Mouse (Mus musculus): ENCODE data around the gene Itpr1.

Gene Itpr1

DNA sequence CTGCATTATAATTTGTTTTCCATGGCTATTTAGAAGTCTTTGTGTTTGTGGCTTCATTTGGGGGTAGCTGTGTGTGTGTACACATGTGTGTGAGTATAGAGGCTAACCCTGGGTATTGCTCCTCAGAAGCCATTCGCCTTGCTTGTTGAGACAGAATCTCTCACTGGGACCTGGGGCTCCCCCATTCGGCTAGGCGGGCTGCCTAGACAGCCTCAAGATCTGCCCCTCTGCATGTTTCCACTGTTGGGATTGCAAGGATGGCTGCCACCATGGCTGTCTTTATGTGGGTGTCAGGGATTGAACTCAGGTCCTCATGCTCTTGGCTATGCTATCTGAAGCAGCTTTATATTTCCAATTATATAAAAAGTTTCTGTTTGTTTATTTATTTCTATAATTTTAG is 44.3 kb downstream of the Itpr1 start:
- in situ Hi-C loops (cut with MboI; ENCODE audit: low pct_unique_long_range_greater_than_20kb in 1 of 2, low sequenced_read_pairs in 2 of 2, unreplicated experiment in 1 of 2): no loop called here

DNA sequence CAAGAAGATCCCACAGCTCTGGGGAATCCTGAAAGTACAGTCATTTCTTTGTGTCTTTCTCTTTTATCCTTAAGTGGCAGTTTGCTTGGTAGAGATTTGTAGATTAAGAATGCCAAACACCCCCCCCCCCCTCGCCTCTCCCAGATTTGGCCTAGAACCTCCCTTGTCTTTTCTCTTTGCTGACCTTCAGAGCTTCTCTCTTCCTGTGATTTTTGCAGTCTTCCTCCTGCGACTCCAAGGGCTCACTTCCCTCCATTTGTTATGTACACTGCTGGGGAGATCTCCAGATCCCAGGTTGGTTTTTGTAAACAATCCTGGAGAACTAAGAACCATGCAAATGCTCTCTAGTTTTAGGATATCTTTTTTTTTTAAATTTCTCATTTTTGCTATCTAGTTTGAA is 45.7 kb downstream of the Itpr1 start:
- in situ Hi-C loops (cut with MboI; ENCODE audit: low pct_unique_long_range_greater_than_20kb in 1 of 2, low sequenced_read_pairs in 2 of 2, unreplicated experiment in 1 of 2): no loop called here

- in situ Hi-C loops (cut with MboI; ENCODE audit: low pct_unique_long_range_greater_than_20kb in 1 of 2, low sequenced_read_pairs in 2 of 2, unreplicated experiment in 1 of 2): no loop called here
These were observed 46.8 kb downstream of the Itpr1 start for GRCm38 (mm10) chr6:108259671-108260070.

DNA sequence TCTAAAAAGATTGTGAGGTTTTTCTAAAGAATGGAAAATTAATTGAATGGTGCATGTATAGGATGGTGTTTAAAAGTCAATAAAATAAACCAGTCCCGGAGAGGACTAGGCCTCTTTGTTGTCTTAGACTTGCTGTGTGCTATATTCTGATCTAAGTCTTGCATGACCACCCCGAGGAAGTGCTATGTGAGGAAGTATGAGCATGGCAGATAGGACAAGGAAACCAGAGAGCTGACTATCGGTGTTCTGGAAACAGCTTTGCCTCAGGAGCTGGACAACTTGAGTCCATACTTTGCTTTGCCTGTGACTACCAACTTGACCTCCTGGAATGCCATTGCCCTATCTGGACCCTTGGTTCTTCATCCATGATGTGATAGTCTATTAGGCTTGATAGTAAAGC is 48.6 kb downstream of the Itpr1 start:
- in situ Hi-C loops (cut with MboI; ENCODE audit: low pct_unique_long_range_greater_than_20kb in 1 of 2, low sequenced_read_pairs in 2 of 2, unreplicated experiment in 1 of 2): no loop called here

DNA sequence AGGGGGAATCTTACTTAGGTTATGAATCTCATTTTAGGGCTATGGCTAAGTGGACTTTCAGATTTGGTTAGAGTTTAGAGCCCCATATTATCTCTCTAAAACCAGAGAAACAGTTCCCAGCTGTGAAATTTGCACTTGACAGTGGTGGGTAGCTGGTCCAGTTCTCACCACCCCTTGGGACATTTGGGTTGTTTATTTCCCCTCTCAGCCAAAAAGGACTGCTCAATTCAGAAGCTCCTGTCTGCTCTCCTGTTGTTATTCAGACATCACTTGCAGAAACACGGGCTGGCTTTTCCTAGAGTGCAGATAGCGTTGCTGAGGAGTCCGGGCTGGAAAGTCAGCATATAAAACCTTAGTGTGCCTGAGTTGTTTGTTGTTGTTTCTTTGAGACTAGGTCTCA is 51.3 kb downstream of the Itpr1 start:
- in situ Hi-C loops (cut with MboI; ENCODE audit: low pct_unique_long_range_greater_than_20kb in 1 of 2, low sequenced_read_pairs in 2 of 2, unreplicated experiment in 1 of 2): no loop called here

DNA sequence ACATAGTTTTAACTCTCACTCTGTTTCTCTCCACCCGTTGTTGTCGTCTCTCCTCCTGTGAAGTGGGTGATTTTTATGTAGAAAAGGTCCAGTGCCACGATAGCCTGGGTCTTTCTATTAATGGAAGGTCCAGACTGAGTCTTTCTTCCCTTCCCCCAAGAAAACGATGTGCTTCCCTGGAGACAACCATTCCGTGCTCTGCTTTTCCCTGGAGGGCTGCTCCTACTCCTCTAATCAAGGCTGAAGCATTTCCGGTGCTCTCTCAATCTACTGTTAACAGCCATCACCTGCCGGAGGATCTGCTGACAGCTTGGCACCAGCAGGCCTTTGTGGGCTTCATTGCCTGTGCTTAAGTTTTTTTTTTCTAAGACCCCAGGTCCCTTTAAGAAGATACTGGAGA is 60.6 kb downstream of the Itpr1 start:
- in situ Hi-C loops (cut with MboI; ENCODE audit: low pct_unique_long_range_greater_than_20kb in 1 of 2, low sequenced_read_pairs in 2 of 2, unreplicated experiment in 1 of 2): no loop called here

DNA sequence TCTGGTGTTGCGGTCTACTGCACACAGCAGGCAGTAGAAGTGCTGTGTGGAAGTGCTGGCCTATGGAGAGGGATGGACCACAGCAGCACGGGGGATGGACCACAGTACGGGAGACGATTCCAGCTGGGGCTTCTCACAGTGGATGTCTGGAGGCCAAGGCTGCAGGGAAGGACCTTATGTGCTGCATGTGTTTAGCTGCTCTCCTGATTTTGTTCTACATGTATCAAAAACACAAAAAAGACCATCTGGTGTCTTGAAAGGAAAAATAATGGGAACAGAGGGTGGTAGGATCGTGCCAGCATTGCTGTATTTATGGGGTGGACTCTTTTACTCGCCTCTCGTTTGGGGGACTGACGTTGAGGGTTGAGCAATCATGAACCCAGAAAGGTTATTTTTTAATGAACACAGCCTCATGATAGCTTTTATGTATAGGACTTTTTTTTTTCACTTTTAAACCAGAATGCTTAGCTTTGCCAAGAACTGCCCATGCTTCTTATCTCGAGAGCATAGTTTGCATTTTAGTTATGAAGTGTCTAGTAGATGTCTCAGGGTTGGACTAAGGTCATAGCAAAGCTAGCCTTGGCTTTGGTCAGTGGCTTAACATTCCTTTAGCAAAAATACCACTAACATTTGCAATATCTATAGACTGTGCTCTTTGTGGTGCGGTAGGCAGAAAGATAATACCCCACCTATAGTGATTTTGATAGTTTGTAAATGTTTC is 61.6 kb downstream of the Itpr1 start:
- in situ Hi-C loops (cut with MboI; ENCODE audit: low pct_unique_long_range_greater_than_20kb in 1 of 2, low sequenced_read_pairs in 2 of 2, unreplicated experiment in 1 of 2): no loop called here

DNA sequence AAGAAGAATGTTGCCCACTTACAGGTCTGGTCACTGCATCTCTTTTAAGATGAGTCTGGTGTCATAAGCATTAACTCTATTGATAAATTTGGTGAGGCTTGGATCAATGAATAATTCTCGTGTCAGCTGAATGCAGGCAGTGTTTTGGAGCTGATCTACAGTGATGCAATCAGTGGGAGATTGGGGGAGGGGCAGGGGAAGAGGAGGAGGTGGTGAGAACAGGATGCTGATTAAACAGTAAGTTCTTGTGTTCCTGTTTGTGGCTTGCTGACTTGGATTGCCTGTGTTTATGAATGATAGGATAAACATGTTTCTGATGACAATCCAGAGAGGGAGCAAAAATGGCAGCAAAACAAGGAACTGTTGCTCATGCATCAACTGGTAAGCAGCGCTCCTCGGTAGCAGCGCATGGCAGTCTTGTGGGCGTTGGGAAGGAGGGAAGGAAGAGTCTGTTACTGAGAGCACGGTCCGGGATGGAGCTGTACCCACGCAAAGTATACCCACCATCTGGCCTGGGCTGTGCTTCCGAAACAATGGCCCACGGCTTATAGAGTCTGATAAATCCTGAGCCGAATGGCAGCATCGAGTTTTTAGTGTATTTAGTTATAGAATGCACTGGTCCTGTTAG is 64.1 kb downstream of the Itpr1 start:
- in situ Hi-C loops (cut with MboI; ENCODE audit: low pct_unique_long_range_greater_than_20kb in 1 of 2, low sequenced_read_pairs in 2 of 2, unreplicated experiment in 1 of 2): no loop called here

DNA sequence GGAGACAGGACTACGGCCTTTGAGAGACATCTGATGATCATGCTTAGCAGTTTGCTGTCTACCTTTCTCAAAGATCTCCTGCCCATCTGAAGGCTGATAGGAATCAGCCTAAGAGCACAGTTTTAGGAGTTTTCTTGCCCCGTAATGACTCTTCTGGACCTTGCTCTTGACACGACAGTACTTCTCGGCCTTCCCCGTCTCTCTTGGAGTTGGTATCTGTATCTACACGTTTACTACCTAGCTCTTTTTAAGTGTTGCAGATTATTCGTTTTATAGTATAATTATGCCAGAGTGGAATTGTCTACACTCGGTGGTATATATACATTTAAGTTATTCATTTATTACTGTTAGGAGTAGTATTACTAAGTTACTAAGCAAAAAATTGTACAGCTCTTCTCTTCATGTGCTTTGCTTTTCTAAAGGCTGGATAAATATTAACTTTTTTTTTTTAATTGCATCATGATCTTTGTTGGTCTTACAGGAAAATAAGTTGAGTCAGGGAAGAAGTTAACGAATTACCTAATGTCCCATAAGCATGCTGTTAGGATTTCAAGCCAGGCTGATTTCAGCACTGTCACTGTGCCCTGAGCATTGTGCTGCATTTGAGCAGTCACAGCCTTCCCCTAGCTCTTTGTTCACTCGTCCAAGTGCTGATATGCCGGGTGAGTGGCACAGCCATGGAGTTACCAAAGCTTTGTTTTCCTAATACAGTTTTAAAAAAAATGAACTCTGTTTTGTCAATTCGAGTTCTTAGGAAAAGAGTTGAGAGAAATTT is 64.9 kb downstream of the Itpr1 start:
- in situ Hi-C loops (cut with MboI; ENCODE audit: low pct_unique_long_range_greater_than_20kb in 1 of 2, low sequenced_read_pairs in 2 of 2, unreplicated experiment in 1 of 2): no loop called here

DNA sequence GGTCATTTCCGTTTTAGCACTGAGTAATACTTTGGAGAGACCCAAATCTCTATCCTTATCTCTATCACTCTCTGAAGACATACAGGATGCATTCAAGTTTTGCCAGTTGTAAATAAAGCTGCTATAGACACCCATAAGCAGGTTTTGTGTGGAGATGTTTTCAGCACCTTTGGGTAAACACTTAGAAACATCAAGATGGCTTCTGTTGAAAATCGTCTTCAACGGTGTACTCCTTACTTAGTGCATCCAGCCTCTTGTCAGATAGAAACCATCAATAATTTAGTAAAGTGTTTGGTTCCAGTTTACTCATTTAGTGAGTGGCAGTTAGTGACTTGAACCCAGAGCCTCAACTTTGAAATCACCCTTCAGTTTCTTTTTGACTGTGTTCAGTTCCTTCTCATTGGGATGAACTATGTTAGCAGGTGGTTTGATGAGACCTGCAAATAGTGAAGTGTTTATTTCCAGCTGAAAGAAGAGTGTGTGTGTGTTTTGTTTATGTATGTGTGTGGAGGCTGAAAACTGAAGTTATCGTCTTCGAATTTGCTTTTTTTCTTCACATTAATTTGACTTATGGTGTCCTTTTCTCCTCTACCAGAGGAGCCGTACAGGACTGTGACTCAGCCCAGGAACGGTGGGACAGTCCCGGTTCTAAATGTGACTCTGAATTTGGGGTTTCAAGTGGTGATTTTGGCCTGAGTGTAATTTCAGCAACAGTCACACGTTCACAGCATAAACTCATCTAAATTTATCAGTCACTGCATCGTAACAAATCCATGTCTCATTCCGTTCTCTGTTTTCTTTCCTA is 66.1 kb downstream of the Itpr1 start:
- in situ Hi-C loops (cut with MboI; ENCODE audit: low pct_unique_long_range_greater_than_20kb in 1 of 2, low sequenced_read_pairs in 2 of 2, unreplicated experiment in 1 of 2): no loop called here

GRCm38 (mm10) chr6:108282131-108282530 is 69.2 kb downstream of the Itpr1 start:
- in situ Hi-C loops (cut with MboI; ENCODE audit: low pct_unique_long_range_greater_than_20kb in 1 of 2, low sequenced_read_pairs in 2 of 2, unreplicated experiment in 1 of 2): no loop called here

- in situ Hi-C loops (cut with MboI; ENCODE audit: low pct_unique_long_range_greater_than_20kb in 1 of 2, low sequenced_read_pairs in 2 of 2, unreplicated experiment in 1 of 2): no loop called here
These were observed 69.7 kb downstream of the Itpr1 start for GRCm38 (mm10) chr6:108282621-108283020.

DNA sequence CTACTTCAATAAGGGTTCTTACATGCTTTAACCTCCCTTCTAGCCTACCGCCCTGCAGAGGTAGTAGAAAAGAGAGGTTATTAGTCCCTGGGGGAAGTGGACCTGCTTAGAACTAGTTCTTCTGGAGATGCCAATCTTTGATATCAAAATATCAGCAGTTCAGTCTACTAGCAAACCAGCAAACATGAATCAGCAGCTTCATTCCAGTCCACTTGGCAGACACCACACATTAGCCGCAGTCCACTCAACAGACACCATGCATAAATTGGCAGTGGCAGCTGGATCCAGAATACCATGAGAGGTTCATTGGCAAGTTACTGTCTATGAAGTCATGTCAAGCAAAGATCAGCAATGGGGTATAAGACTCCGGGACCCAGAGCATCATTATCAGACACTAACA is 71.8 kb downstream of the Itpr1 start:
- in situ Hi-C loops (cut with MboI; ENCODE audit: low pct_unique_long_range_greater_than_20kb in 1 of 2, low sequenced_read_pairs in 2 of 2, unreplicated experiment in 1 of 2): no loop called here

DNA sequence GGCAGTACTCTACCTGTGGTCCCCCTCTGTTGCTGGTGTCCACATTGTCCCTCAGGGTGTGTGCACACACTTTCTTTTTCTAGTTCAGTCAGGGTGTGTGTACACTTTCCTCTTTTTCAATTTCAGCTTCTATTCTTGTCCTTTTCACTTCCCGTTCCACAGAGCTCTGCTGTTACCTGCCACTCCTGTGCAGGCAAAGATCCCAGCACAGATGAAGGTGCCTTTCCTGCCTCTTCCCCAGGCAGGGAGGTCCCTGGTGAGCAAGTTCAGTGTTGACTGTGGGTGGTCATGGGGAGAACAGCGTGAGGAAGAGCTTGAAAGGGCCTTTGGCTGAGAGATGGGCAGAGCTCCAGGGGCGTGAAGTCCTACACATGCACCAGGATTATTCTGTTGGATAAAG is 76.1 kb downstream of the Itpr1 start:
- in situ Hi-C loops (cut with MboI; ENCODE audit: low pct_unique_long_range_greater_than_20kb in 1 of 2, low sequenced_read_pairs in 2 of 2, unreplicated experiment in 1 of 2): no loop called here

- in situ Hi-C loops (cut with MboI; ENCODE audit: low pct_unique_long_range_greater_than_20kb in 1 of 2, low sequenced_read_pairs in 2 of 2, unreplicated experiment in 1 of 2): no loop called here
These were observed 78.1 kb downstream of the Itpr1 start for GRCm38 (mm10) chr6:108290978-108291377.

DNA sequence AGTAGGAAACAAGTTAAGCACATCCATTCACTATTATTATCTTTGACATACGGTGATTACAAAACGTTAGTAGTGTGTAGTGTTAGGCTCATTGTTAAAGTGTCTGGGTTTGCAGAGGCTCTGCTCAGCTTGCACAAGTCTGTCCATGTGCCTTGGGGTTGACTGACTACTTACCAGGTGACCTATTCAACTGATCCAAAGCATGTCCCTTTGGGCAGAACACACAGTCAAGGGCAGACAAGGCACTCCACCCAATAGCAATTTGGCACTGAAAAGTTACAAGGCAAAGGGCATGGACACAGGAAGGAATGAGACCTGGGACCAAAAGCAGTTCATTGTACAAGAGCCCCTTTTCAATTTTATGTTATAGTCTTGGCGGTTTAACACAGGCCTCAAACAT is 78.7 kb downstream of the Itpr1 start:
- in situ Hi-C loops (cut with MboI; ENCODE audit: low pct_unique_long_range_greater_than_20kb in 1 of 2, low sequenced_read_pairs in 2 of 2, unreplicated experiment in 1 of 2): no loop called here

DNA sequence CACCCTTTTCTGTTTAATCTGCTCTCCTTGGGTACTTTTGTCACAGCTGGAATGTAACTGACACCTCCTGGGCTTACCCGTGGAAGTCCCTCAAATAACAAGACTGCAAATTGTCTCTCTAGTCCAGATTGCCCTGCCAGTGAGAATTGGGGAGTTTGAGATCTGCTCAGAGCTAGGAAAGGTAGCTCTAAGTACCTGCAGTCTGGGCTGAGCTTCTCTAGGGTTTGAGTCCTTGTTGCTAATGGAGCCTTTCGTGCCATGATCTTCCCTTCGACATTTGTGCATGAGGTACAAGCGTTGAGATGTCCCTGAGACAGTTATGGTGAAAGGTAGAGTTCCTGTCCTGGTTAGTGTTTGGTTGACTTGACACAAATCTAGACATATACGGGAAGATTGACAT is 89.0 kb downstream of the Itpr1 start:
- in situ Hi-C loops (cut with MboI; ENCODE audit: low pct_unique_long_range_greater_than_20kb in 1 of 2, low sequenced_read_pairs in 2 of 2, unreplicated experiment in 1 of 2): no loop called here

- in situ Hi-C loops (cut with MboI; ENCODE audit: low pct_unique_long_range_greater_than_20kb in 1 of 2, low sequenced_read_pairs in 2 of 2, unreplicated experiment in 1 of 2): no loop called here
These were observed 91.0 kb downstream of the Itpr1 start for GRCm38 (mm10) chr6:108303619-108304567.

All from mouse embryonic stem cell (cell line).